Mouse (Mus musculus) kidney, embryonic 16.5 days (tissue): ENCODE data around the gene Slc7a7. TPM values are rescaled to one million over a fixed set of nuclear protein-coding genes. Genes with fewer than 3 reads are reported as not detected.
"Not testable (repeated sequence)": the region's sequence is repeated elsewhere in the genome, so short reads cannot be mapped to it uniquely, and the experiment has no call there.

ENCODE experiments used
- ATAC-seq: fragments of 200-750 bp; cut with Nextera tagmentation; 2 replicates; pipeline ENCODE4 v1.8.0; 2017; ENCODE audit warnings: moderate TSS enrichment; ENCODE audit not compliant: low FRiP score, low TSS enrichment
- H3K27ac ChIP-seq: fragments of 300-500 bp; sonication (generic); 2 replicates; pipeline ENCODE4 v1.5.1; 2014; ENCODE audit warnings: low read length
- H3K27me3 ChIP-seq: fragments of 300-500 bp; sonication (generic); 2 replicates; pipeline ENCODE4 v1.6.1; 2014; ENCODE audit warnings: low read length, control low read depth, mixed read lengths; ENCODE audit not compliant: insufficient read depth
- H3K36me3 ChIP-seq: fragments of 300-500 bp; sonication (generic); 2 replicates; pipeline ENCODE4 v1.6.1; 2014; ENCODE audit warnings: low read length, control low read depth, mixed read lengths; ENCODE audit not compliant: insufficient read depth
- H3K4me1 ChIP-seq: fragments of 300-500 bp; sonication (generic); 2 replicates; pipeline ENCODE4 v1.6.1; 2014; ENCODE audit warnings: low read length, control low read depth, mixed read lengths; ENCODE audit not compliant: insufficient read depth
- H3K4me2 ChIP-seq: fragments of 300-500 bp; sonication (generic); replicated peaks from 2 replicates; pipeline ENCODE4 v1.6.1; 2014; ENCODE audit warnings: low read depth, low read length
- H3K4me3 ChIP-seq: fragments of 300-500 bp; sonication (generic); 2 replicates; pipeline ENCODE4 v1.5.1; 2014; ENCODE audit warnings: mild to moderate bottlenecking, low read length
- H3K9ac ChIP-seq: fragments of 300-500 bp; sonication (generic); replicated peaks from 2 replicates; pipeline ENCODE4 v1.6.1; 2014; ENCODE audit warnings: low read length
- H3K9me3 ChIP-seq: fragments of 300-500 bp; sonication (generic); 2 replicates; pipeline ENCODE4 v1.6.1; 2016; ENCODE audit warnings: low read length, control low read depth
- WGBS: fragments of 180-500 bp; shearing (Covaris S2); extraction: QIAGEN DNeasy Blood & Tissue Kit; methylation state at CpG from one replicate; pipeline ENCODE4 v1.1.7; 2014; 5-methylcytosine and 5-hydroxymethylcytosine counted together
- polyA plus RNA-seq: library from polyadenylated mRNA; unstranded; fragments of >200 nt; fragmentation: Nextera tagmentation; extraction: Ambion mirVana; gene quantifications from 2 replicates; pipeline ENCODE4 v1.2.1, GENCODE M21; 2015

Gene Slc7a7
- polyA plus RNA-seq, 1 experiment from 2014 or later, result 15.7 TPM

- no peak overlapping the region for H3K9ac ChIP-seq
- no peaks in the 10 kb centered on the region for H3K27me3 ChIP-seq
- no peaks in the 10 kb centered on the region for H3K9me3 ChIP-seq
- H3K27ac ChIP-seq, result no peak overlapping the region
- ATAC-seq, result no peak
- no peak overlapping the region for H3K4me2 ChIP-seq
- peaks cover 14% of the 10 kb centered on the region for H3K4me1 ChIP-seq
- H3K36me3 ChIP-seq, result peaks cover 56% of the 10 kb centered on the region
- no peak overlapping the region for H3K4me3 ChIP-seq
- WGBS, result 89% methylated on average over 5 of the region's 5 CpGs
These were observed 52.4 kb downstream of the Slc7a7 start for GRCm38 (mm10) chr14:54365026-54365645.

- Histone ChIP-seq H3K4me1 (peaks cover 14% of the 10 kb centered on the region), H3K4me2 (no peak overlapping the region), H3K9ac (no peak overlapping the region), H3K9me3 (no peaks in the 10 kb centered on the region), H3K27ac (no peak overlapping the region), H3K36me3 (peaks cover 36% of the 10 kb centered on the region), H3K27me3 (no peaks in the 10 kb centered on the region), H3K4me3 (no peak overlapping the region)
- WGBS, result 94% methylated on average over 8 of the region's 8 CpGs
- no peak for ATAC-seq
These were observed 54.4 kb downstream of the Slc7a7 start for GRCm38 (mm10) chr14:54363156-54363555.

GRCm38 (mm10) chr14:54360577-54361340 is 56.8 kb downstream of the Slc7a7 start, which contains the start of gene Oxa1l:
Oxa1l (plus strand) TSS chr14:54360834.
- Histone ChIP-seq H3K27ac (peak within 1 kb of the TSS; percentile 88), H3K27me3 (no peaks in the 10 kb centered on the region), H3K9me3 (peaks cover 4% of the 10 kb centered on the region), H3K4me2 (peak within 1 kb of the TSS; percentile 62), H3K36me3 (peaks cover 17% of the 10 kb centered on the region), H3K4me3 (peak within 1 kb of the TSS; percentile 82), H3K9ac (peak within 1 kb of the TSS; percentile 90), H3K4me1 (peaks cover 14% of the 10 kb centered on the region)
- peak; percentile 94 for ATAC-seq
- under 1% methylated on average over 48 of the region's 48 CpGs for WGBS

GRCm38 (mm10) chr14:54354406-54354805 is 63.2 kb downstream of the Slc7a7 start:
- Histone ChIP-seq H3K27me3 (no peaks in the 10 kb centered on the region), H3K36me3 (no peaks in the 10 kb centered on the region), H3K4me2 (no peak overlapping the region), H3K27ac (no peak overlapping the region), H3K4me3 (no peak overlapping the region), H3K4me1 (no peaks in the 10 kb centered on the region), H3K9me3 (peaks cover 4% of the 10 kb centered on the region), H3K9ac (no peak overlapping the region)
- 38% methylated on average over 1 of the region's 1 CpGs for WGBS
- ATAC-seq, result no peak

GRCm38 (mm10) chr14:54352314-54352713 is 65.3 kb downstream of the Slc7a7 start:
- Histone ChIP-seq H3K9me3 (peaks cover 4% of the 10 kb centered on the region), H3K4me1 (no peaks in the 10 kb centered on the region), H3K36me3 (no peaks in the 10 kb centered on the region), H3K27me3 (no peaks in the 10 kb centered on the region), H3K4me3 (no peak overlapping the region), H3K4me2 (no peak overlapping the region), H3K9ac (no peak overlapping the region), H3K27ac (no peak overlapping the region)
- WGBS, result 82% methylated on average over 8 of the region's 8 CpGs
- ATAC-seq, result no peak

- H3K9ac ChIP-seq, H3K27me3 ChIP-seq, ATAC-seq, H3K4me3 ChIP-seq, H3K36me3 ChIP-seq, H3K4me2 ChIP-seq, H3K4me1 ChIP-seq, H3K27ac ChIP-seq, H3K9me3 ChIP-seq: not testable (repeated sequence)
- WGBS, result 94% methylated on average over 16 of the region's 16 CpGs
These were observed 66.6 kb downstream of the Slc7a7 start for GRCm38 (mm10) chr14:54350773-54351541.

- H3K9me3 ChIP-seq, H3K27ac ChIP-seq, H3K4me3 ChIP-seq, ATAC-seq, H3K36me3 ChIP-seq, H3K9ac ChIP-seq, H3K4me2 ChIP-seq, H3K27me3 ChIP-seq, H3K4me1 ChIP-seq: not testable (repeated sequence)
- 46% methylated on average over 2 of the region's 2 CpGs for WGBS
These were observed 75.8 kb downstream of the Slc7a7 start for GRCm38 (mm10) chr14:54341807-54342206.

GRCm38 (mm10) chr14:54340836-54341235 is 76.7 kb downstream of the Slc7a7 start:
- no peaks in the 10 kb centered on the region for H3K4me1 ChIP-seq
- H3K4me3 ChIP-seq, result no peak overlapping the region
- no peaks in the 10 kb centered on the region for H3K9me3 ChIP-seq
- H3K27ac ChIP-seq, result no peak overlapping the region
- H3K27me3 ChIP-seq, result no peaks in the 10 kb centered on the region
- H3K36me3 ChIP-seq, result no peaks in the 10 kb centered on the region
- ATAC-seq, result no peak
- WGBS, result 76% methylated on average over 7 of the region's 7 CpGs
- H3K9ac ChIP-seq, result no peak overlapping the region
- no peak overlapping the region for H3K4me2 ChIP-seq

- no peaks in the 10 kb centered on the region for H3K36me3 ChIP-seq
- no peak overlapping the region for H3K9ac ChIP-seq
- H3K4me2 ChIP-seq, result no peak overlapping the region
- no peak for ATAC-seq
- 0 out of 2 replicates have a peak, but pooled peaks cover 3% of the 10 kb centered on the region for H3K4me1 ChIP-seq
- H3K27ac ChIP-seq, result peak overlapping the region; percentile 31; the same call in 1 of the 2 replicates
- no peaks in the 10 kb centered on the region for H3K27me3 ChIP-seq
- no peaks in the 10 kb centered on the region for H3K9me3 ChIP-seq
- WGBS, result 48% methylated on average over 8 of the region's 8 CpGs
- H3K4me3 ChIP-seq, result no peak overlapping the region
These were observed 84.0 kb downstream of the Slc7a7 start for GRCm38 (mm10) chr14:54333452-54334189.
